Mouse (Mus musculus): Measurements from ENCODE around the gene Rnf215. TPM values are rescaled to one million over a fixed set of nuclear protein-coding genes. Genes with fewer than 3 reads are reported as not detected.

The Rnf215 gene
- polyA plus RNA-seq, 1 experiment: 23.4 TPM

GRCm38 (mm10) chr11:4190677-4191076, 55.7 kb downstream of the Rnf215 start:
- no peak for DNase-seq (ENCODE audit: low read depth)

Other genes with a start within 250 kb of the Rnf215 start
- gene 4921536K21Rik, start 240.1 kb upstream of the Rnf215 start, polyA plus RNA-seq (2012; rRNA removed): 1.9 and 2.0 TPM in 2 replicates
- gene Dusp18, start 240.0 kb upstream of the Rnf215 start, polyA plus RNA-seq (2012; rRNA removed): 13.0 and 14.9 TPM in 2 replicates
- gene Slc35e4, start 220.5 kb upstream of the Rnf215 start, polyA plus RNA-seq (2012; rRNA removed): 9.3 and 9.6 TPM in 2 replicates
- 151 and 176 TPM in 2 replicates for gene Tcn2, start 203.0 kb upstream of the Rnf215 start, polyA plus RNA-seq (2012; rRNA removed)
- 33.2 and 38.7 TPM in 2 replicates for gene Pes1, start 171.2 kb upstream of the Rnf215 start, polyA plus RNA-seq (2012; rRNA removed)
- gene 4930556J24Rik, start 158.4 kb upstream of the Rnf215 start, polyA plus RNA-seq (2012; rRNA removed): not detected in 2 replicates
- gene Gal3st1, start 151.6 kb upstream of the Rnf215 start, polyA plus RNA-seq (2012; rRNA removed): 1.1 and 1.3 TPM in 2 replicates
- gene Sec14l4, start 103.7 kb upstream of the Rnf215 start, polyA plus RNA-seq (2012; rRNA removed): 3.8 and 4.6 TPM in 2 replicates
- 0.07 and 0.71 TPM in 2 replicates for gene Sec14l3, start 70.4 kb upstream of the Rnf215 start, polyA plus RNA-seq (2012; rRNA removed)
- gene Mtfp1, start 39.8 kb upstream of the Rnf215 start, polyA plus RNA-seq (2012; rRNA removed): 7.9 and 9.5 TPM in 2 replicates
- gene Sec14l2, start 11.8 kb upstream of the Rnf215 start, polyA plus RNA-seq (2012; rRNA removed): 15.2 and 19.6 TPM in 2 replicates
- gene Ccdc157, start 25.1 kb downstream of the Rnf215 start, polyA plus RNA-seq (2012; rRNA removed): 8.5 and 9.3 TPM in 2 replicates
- gene Sf3a1, start 25.1 kb downstream of the Rnf215 start, polyA plus RNA-seq (2012; rRNA removed): 22.0 and 24.0 TPM in 2 replicates
- gene Tbc1d10a, start 51.6 kb downstream of the Rnf215 start, polyA plus RNA-seq (2012; rRNA removed): 46.5 and 50.7 TPM in 2 replicates
- 17.6 and 20.5 TPM in 2 replicates for gene Castor1, start 83.0 kb downstream of the Rnf215 start, polyA plus RNA-seq (2012; rRNA removed)
- gene Osm, start 101.2 kb downstream of the Rnf215 start, polyA plus RNA-seq (2012; rRNA removed): 0.14 and 0.38 TPM in 2 replicates
- 1.4 and 2.4 TPM in 2 replicates for gene Lif, start 122.4 kb downstream of the Rnf215 start, polyA plus RNA-seq (2012; rRNA removed)